In genomic region chr11:111766371-111767011, GRCm38 (mm10) we compare ENCODE assay signal across 12 mouse cellular contexts.
A peak's percentile ranks its signal among the peaks of the same experiment; 100 is the strongest.
DNase-seq lines count a peak whose midpoint lies in the region; ATAC-seq and TF ChIP-seq lines count a peak whose summit lies in the region.
"Had no signal": no experiment of that assay in that cellular context is flagged by ENCODE, and none has a peak within 500 bp of the region (broad histone marks: within the 10 kb centered on the region; RNA-seq: fewer than 3 reads in every experiment).

No protein-coding gene starts in this region.

- peak; percentile 72; the same call in 1 of the 2 replicates for ATAC-seq in hindbrain, embryonic 16.5 days
- no peak for ATAC-seq in stomach, postnatal 0 days (ENCODE audit: low FRiP score, low TSS enrichment)
- ATAC-seq: inflammation-experienced regulatory T-cells, adult 6 months; lung, postnatal 0 days had no signal

- intact Hi-C loops in heart, postnatal 25 days (cut with DNase I), result no loop called here

- WGBS in hindbrain, embryonic 16.5 days, result 17% methylated on average over 6 of the region's 6 CpGs
- 67% methylated on average over 6 of the region's 6 CpGs for WGBS in stomach, postnatal 0 days

- TF ChIP-seq EP300 in stomach, postnatal 0 days (optimal IDR thresholded peaks at IDR 0.05), result no peak

- H3K9me3 ChIP-seq in hindbrain, embryonic 16.5 days (ENCODE audit: control insufficient read depth, low read length), result no peaks in the 10 kb centered on the region
- H3K9me3 ChIP-seq in stomach, postnatal 0 days (ENCODE audit: control insufficient read depth, low read length), result no peaks in the 10 kb centered on the region

- H3K27ac ChIP-seq in hindbrain, embryonic 16.5 days (ENCODE audit: low read depth, low read length), result no peak overlapping the region
- H3K27ac ChIP-seq in stomach, postnatal 0 days (replicated peaks), result no peak overlapping the region

- no peak for TF ChIP-seq CTCF in stomach, postnatal 0 days (IDR thresholded peaks at IDR 0.05; ENCODE audit: low read depth)

- no peaks in the 10 kb centered on the region for H3K4me1 ChIP-seq in hindbrain, embryonic 16.5 days (ENCODE audit: control insufficient read depth, insufficient read depth, low read depth, low read length)
- H3K4me1 ChIP-seq in stomach, postnatal 0 days (replicated peaks; ENCODE audit: control insufficient read depth, insufficient read depth), result no peaks in the 10 kb centered on the region

- peak; percentile 26 to 31 for DNase-seq in heart, adult 18-20 months
- DNase-seq in heart, postnatal 25 days (ENCODE audit: low spot score), result no peak
- DNase-seq in MN1 (ENCODE audit: low spot score), result peak; percentile 10
- peak; percentile 10 to 15 for DNase-seq in heart, adult 9 months (ENCODE audit: low spot score in 2 of 2)
- DNase-seq in stomach, postnatal 0 days (ENCODE audit: low spot score), result no peak
- no peak for DNase-seq in adrenal gland, postnatal 14 days
- DNase-seq in cerebellum, adult 8-10 months, result no peak
- DNase-seq: B cell, adult 2 months; cerebellum, adult 11-12 months had no signal

- H3K36me3 ChIP-seq in hindbrain, embryonic 16.5 days (ENCODE audit: control insufficient read depth, insufficient read depth, low read length), result no peaks in the 10 kb centered on the region
- H3K36me3 ChIP-seq in stomach, postnatal 0 days (ENCODE audit: control insufficient read depth, insufficient read depth, low read length), result no peaks in the 10 kb centered on the region

- H3K9ac ChIP-seq in hindbrain, embryonic 16.5 days (ENCODE audit: low read depth, low read length), result no peak overlapping the region
- H3K9ac ChIP-seq in stomach, postnatal 0 days (ENCODE audit: low read length), result no peak overlapping the region

- H3K4me3 ChIP-seq in hindbrain, embryonic 16.5 days (ENCODE audit: low read length), result no peak overlapping the region
- no peak overlapping the region for H3K4me3 ChIP-seq in stomach, postnatal 0 days (ENCODE audit: low read depth, low read length)

- H3K27me3 ChIP-seq in hindbrain, embryonic 16.5 days (replicated peaks; ENCODE audit: control insufficient read depth, insufficient read depth, low read length), result no peaks in the 10 kb centered on the region
- H3K27me3 ChIP-seq in stomach, postnatal 0 days (ENCODE audit: control insufficient read depth, insufficient read depth, low read length), result no peaks in the 10 kb centered on the region

- no peak overlapping the region for H3K4me2 ChIP-seq in hindbrain, embryonic 16.5 days (ENCODE audit: low read length)
- no peak overlapping the region for H3K4me2 ChIP-seq in stomach, postnatal 0 days (replicated peaks; ENCODE audit: low read depth)

Comparison
In these comparisons a context has a peak if more than half of its experiments do, and no peak if none do; other contexts are left out.
1. DNase-seq: peak in heart, adult 18-20 months (2 of 2), MN1 (single experiment) and heart, adult 9 months (2 of 2); none in heart, postnatal 25 days (single experiment), stomach, postnatal 0 days (single experiment), adrenal gland, postnatal 14 days (single experiment) and cerebellum, adult 8-10 months (single experiment).